Mouse (Mus musculus): Measurements from ENCODE around the gene Apobec1. TPM values are rescaled to one million over a fixed set of nuclear protein-coding genes. Genes with fewer than 3 reads are reported as not detected.

The Apobec1 gene
- polyA plus RNA-seq, 1 experiment from 2014 or later = 5.5 TPM

DNA sequence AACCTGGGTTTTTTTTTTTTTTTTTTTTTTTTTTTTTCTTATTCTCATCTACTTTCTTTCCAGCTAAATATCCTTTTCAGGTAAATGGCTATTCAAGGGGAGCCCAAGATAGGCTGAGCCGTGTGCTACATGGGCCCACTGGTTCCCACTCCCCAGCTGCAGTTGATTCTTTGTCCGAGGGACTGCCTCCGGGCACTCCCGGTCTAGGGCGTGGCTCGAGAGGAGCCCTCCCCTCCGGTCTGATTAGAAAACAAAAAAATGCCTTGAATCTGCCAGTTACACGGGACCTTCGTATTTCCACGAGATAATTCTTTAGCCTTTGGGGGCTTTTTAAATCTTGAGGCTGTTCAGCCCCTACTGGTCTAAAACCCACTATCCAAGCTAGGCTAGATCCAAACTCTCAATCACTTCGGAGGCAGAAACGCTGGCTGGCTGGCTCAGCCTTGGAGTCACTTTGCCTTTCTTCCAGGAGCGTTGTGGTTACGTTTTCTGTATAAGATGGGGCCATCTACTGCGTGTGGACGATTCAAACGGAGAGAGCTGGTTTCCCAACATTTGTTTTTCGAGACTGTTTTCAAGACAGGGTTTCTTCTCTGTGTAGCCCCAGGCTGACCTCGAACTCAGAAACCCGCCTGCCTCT lies 25.3 kb upstream of the Apobec1 start:
- H3K27ac ChIP-seq (replicated peaks; ENCODE audit: low read depth, low read length) = no peak overlapping the region
- H3K36me3 ChIP-seq (ENCODE audit: control insufficient read depth, insufficient read depth, low read length) = no peaks in the 10 kb centered on the region
- 46% methylated on average over 20 of the region's 20 CpGs for WGBS
- H3K27me3 ChIP-seq (replicated peaks; ENCODE audit: control insufficient read depth, insufficient read depth, low read length) = no peaks in the 10 kb centered on the region
- no peaks in the 10 kb centered on the region for H3K4me1 ChIP-seq (ENCODE audit: control insufficient read depth, insufficient read depth, low read length)
- no peaks in the 10 kb centered on the region for H3K9me3 ChIP-seq (ENCODE audit: control insufficient read depth, low read length)
- H3K4me3 ChIP-seq (ENCODE audit: low read depth, low read length) = no peak overlapping the region
- H3K4me2 ChIP-seq (ENCODE audit: low read depth, low read length) = 0 out of 2 replicates have a peak overlapping the region, but pooled peaks have one; percentile 2
- DNase-seq (ENCODE audit: low spot score) = no peak
- no peak overlapping the region for H3K9ac ChIP-seq (ENCODE audit: low read depth, low read length)
- no peak for ATAC-seq (ENCODE audit: low read depth)

DNA sequence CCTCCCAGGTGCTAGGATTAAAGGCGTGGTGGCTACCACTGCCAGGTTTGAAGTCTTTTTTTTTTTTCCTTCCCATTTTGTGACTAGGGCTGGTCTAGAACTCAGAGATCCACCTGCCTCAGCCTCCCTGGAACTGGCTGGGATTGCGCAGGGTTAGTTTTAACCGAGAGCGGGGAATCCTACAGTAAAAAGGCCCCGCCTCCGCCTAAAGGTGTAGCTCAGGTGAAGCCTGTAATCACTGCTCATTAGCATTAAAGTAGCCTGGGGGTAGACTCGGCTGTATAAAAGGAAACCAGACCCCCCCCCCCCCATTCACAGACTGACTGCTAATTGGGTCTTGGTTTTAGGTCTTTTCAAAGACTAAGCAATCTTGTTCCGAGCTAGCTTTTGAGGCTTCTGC lies 23.9 kb upstream of the Apobec1 start, which contains the start of gene Dppa3:
Gene Dppa3, plus strand, starts transcription at position 301 of the 400 bp plus-strand sequence.
- Histone ChIP-seq H3K27ac (replicated peaks; ENCODE audit: low read depth, low read length) (no peak within 1 kb of the TSS), H3K4me1 (ENCODE audit: control insufficient read depth, insufficient read depth, low read length) (no peaks in the 10 kb centered on the region), H3K4me2 (ENCODE audit: low read depth, low read length) (no peak within 1 kb of the TSS), H3K9me3 (ENCODE audit: control insufficient read depth, low read length) (no peaks in the 10 kb centered on the region), H3K27me3 (replicated peaks; ENCODE audit: control insufficient read depth, insufficient read depth, low read length) (no peaks in the 10 kb centered on the region), H3K36me3 (ENCODE audit: control insufficient read depth, insufficient read depth, low read length) (no peaks in the 10 kb centered on the region), H3K9ac (ENCODE audit: low read depth, low read length) (no peak within 1 kb of the TSS), H3K4me3 (ENCODE audit: low read depth, low read length) (no peak within 1 kb of the TSS)
- ATAC-seq (ENCODE audit: low read depth) = no peak
- WGBS = 84% methylated on average over 8 of the region's 8 CpGs
- no peak for DNase-seq (ENCODE audit: low spot score)

DNA sequence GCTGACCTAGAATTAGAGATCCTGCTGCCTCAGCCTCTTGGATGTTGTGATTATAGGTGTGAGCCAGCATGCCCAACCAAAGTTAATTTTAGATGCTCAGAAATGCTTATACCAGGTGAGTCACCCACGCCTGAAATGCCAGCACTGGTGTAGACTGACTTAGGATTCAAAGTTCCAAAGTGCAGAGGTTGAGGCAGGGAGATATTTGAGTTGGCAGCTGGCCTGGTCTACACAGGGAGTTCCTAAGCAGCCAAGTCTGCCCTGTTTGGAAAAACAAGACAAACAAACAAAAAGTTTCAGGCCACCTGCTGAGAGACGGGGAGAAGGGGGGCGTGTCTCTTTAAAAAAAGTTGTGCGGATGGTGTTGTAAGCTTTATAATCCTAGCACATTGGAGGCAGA lies 22.9 kb upstream of the Apobec1 start:
- no peak for ATAC-seq (ENCODE audit: low read depth)
- Histone ChIP-seq H3K27ac (replicated peaks; ENCODE audit: low read depth, low read length) (no peak overlapping the region), H3K4me2 (ENCODE audit: low read depth, low read length) (no peak overlapping the region), H3K9ac (ENCODE audit: low read depth, low read length) (no peak overlapping the region), H3K4me3 (ENCODE audit: low read depth, low read length) (no peak overlapping the region), H3K27me3 (replicated peaks; ENCODE audit: control insufficient read depth, insufficient read depth, low read length) (no peaks in the 10 kb centered on the region), H3K36me3 (ENCODE audit: control insufficient read depth, insufficient read depth, low read length) (no peaks in the 10 kb centered on the region), H3K9me3 (ENCODE audit: control insufficient read depth, low read length) (no peaks in the 10 kb centered on the region), H3K4me1 (ENCODE audit: control insufficient read depth, insufficient read depth, low read length) (no peaks in the 10 kb centered on the region)
- DNase-seq (ENCODE audit: low spot score) = no peak
- 82% methylated on average over 4 of the region's 4 CpGs for WGBS

GRCm38 (mm10) chr6:122624480-122624879 lies 22.2 kb upstream of the Apobec1 start:
- H3K36me3 ChIP-seq (ENCODE audit: control insufficient read depth, insufficient read depth, low read length) = no peaks in the 10 kb centered on the region
- no peak overlapping the region for H3K9ac ChIP-seq (ENCODE audit: low read depth, low read length)
- no peaks in the 10 kb centered on the region for H3K4me1 ChIP-seq (ENCODE audit: control insufficient read depth, insufficient read depth, low read length)
- WGBS = 51% methylated on average over 5 of the region's 5 CpGs
- no peak overlapping the region for H3K4me3 ChIP-seq (ENCODE audit: low read depth, low read length)
- no peaks in the 10 kb centered on the region for H3K9me3 ChIP-seq (ENCODE audit: control insufficient read depth, low read length)
- ATAC-seq (ENCODE audit: low read depth) (no peak), DNase-seq (ENCODE audit: low spot score) (no peak)
- no peak overlapping the region for H3K27ac ChIP-seq (replicated peaks; ENCODE audit: low read depth, low read length)
- H3K4me2 ChIP-seq (ENCODE audit: low read depth, low read length) = no peak overlapping the region
- H3K27me3 ChIP-seq (replicated peaks; ENCODE audit: control insufficient read depth, insufficient read depth, low read length) = no peaks in the 10 kb centered on the region

GRCm38 (mm10) chr6:122621066-122621465 lies 18.8 kb upstream of the Apobec1 start:
- ATAC-seq (ENCODE audit: low read depth) = no peak
- Histone ChIP-seq H3K4me2 (ENCODE audit: low read depth, low read length) (no peak overlapping the region), H3K9ac (ENCODE audit: low read depth, low read length) (no peak overlapping the region), H3K36me3 (ENCODE audit: control insufficient read depth, insufficient read depth, low read length) (no peaks in the 10 kb centered on the region), H3K27ac (replicated peaks; ENCODE audit: low read depth, low read length) (no peak overlapping the region), H3K4me3 (ENCODE audit: low read depth, low read length) (no peak overlapping the region), H3K4me1 (ENCODE audit: control insufficient read depth, insufficient read depth, low read length) (no peaks in the 10 kb centered on the region), H3K27me3 (replicated peaks; ENCODE audit: control insufficient read depth, insufficient read depth, low read length) (no peaks in the 10 kb centered on the region), H3K9me3 (ENCODE audit: control insufficient read depth, low read length) (no peaks in the 10 kb centered on the region)
- 89% methylated on average over 6 of the region's 6 CpGs for WGBS
- no peak for DNase-seq (ENCODE audit: low spot score)

- H3K27me3 ChIP-seq (replicated peaks; ENCODE audit: control insufficient read depth, insufficient read depth, low read length) = no peaks in the 10 kb centered on the region
- H3K4me1 ChIP-seq (ENCODE audit: control insufficient read depth, insufficient read depth, low read length) = no peaks in the 10 kb centered on the region
- H3K9ac ChIP-seq (ENCODE audit: low read depth, low read length) = no peak overlapping the region
- no peak overlapping the region for H3K4me3 ChIP-seq (ENCODE audit: low read depth, low read length)
- no peak overlapping the region for H3K4me2 ChIP-seq (ENCODE audit: low read depth, low read length)
- no peak overlapping the region for H3K27ac ChIP-seq (replicated peaks; ENCODE audit: low read depth, low read length)
- 59% methylated on average over 3 of the region's 3 CpGs for WGBS
- no peaks in the 10 kb centered on the region for H3K36me3 ChIP-seq (ENCODE audit: control insufficient read depth, insufficient read depth, low read length)
- DNase-seq (ENCODE audit: low spot score) = no peak
- H3K9me3 ChIP-seq (ENCODE audit: control insufficient read depth, low read length) = no peaks in the 10 kb centered on the region
- no peak for ATAC-seq (ENCODE audit: low read depth)
These were observed 13.8 kb upstream of the Apobec1 start for GRCm38 (mm10) chr6:122616022-122616421.

GRCm38 (mm10) chr6:122614047-122614446 lies 11.8 kb upstream of the Apobec1 start:
- no peak overlapping the region for H3K9ac ChIP-seq (ENCODE audit: low read depth, low read length)
- 54% methylated on average over 2 of the region's 2 CpGs for WGBS

GRCm38 (mm10) chr6:122612426-122612825 lies 10.2 kb upstream of the Apobec1 start:
- Histone ChIP-seq H3K9me3 (ENCODE audit: control insufficient read depth, low read length) (no peaks in the 10 kb centered on the region), H3K9ac (ENCODE audit: low read depth, low read length) (no peak overlapping the region), H3K27ac (replicated peaks; ENCODE audit: low read depth, low read length) (no peak overlapping the region), H3K36me3 (ENCODE audit: control insufficient read depth, insufficient read depth, low read length) (no peaks in the 10 kb centered on the region), H3K4me3 (ENCODE audit: low read depth, low read length) (no peak overlapping the region), H3K4me2 (ENCODE audit: low read depth, low read length) (no peak overlapping the region), H3K27me3 (replicated peaks; ENCODE audit: control insufficient read depth, insufficient read depth, low read length) (no peaks in the 10 kb centered on the region), H3K4me1 (ENCODE audit: control insufficient read depth, insufficient read depth, low read length) (no peaks in the 10 kb centered on the region)
- 88% methylated on average over 4 of the region's 4 CpGs for WGBS
- DNase-seq (ENCODE audit: low spot score) (no peak), ATAC-seq (ENCODE audit: low read depth) (no peak)

More at GRCm38 (mm10) chr6:122614047-122614446, 11.8 kb upstream of the Apobec1 start:
- no peaks in the 10 kb centered on the region for H3K36me3 ChIP-seq (ENCODE audit: control insufficient read depth, insufficient read depth, low read length)
- no peaks in the 10 kb centered on the region for H3K9me3 ChIP-seq (ENCODE audit: control insufficient read depth, low read length)
- no peak overlapping the region for H3K4me3 ChIP-seq (ENCODE audit: low read depth, low read length)
- no peaks in the 10 kb centered on the region for H3K4me1 ChIP-seq (ENCODE audit: control insufficient read depth, insufficient read depth, low read length)
- no peaks in the 10 kb centered on the region for H3K27me3 ChIP-seq (replicated peaks; ENCODE audit: control insufficient read depth, insufficient read depth, low read length)
- no peak overlapping the region for H3K27ac ChIP-seq (replicated peaks; ENCODE audit: low read depth, low read length)
- DNase-seq (ENCODE audit: low spot score) (no peak), ATAC-seq (ENCODE audit: low read depth) (no peak)
- H3K4me2 ChIP-seq (ENCODE audit: low read depth, low read length) = no peak overlapping the region

- 57% methylated on average over 14 of the region's 14 CpGs for WGBS
- Histone ChIP-seq H3K4me2 (ENCODE audit: low read depth, low read length) (no peak within 1 kb of the TSS), H3K9ac (ENCODE audit: low read depth, low read length) (no peak within 1 kb of the TSS), H3K27ac (replicated peaks; ENCODE audit: low read depth, low read length) (no peak within 1 kb of the TSS), H3K4me1 (ENCODE audit: control insufficient read depth, insufficient read depth, low read length) (no peaks in the 10 kb centered on the region), H3K36me3 (ENCODE audit: control insufficient read depth, insufficient read depth, low read length) (no peaks in the 10 kb centered on the region), H3K4me3 (ENCODE audit: low read depth, low read length) (no peak within 1 kb of the TSS), H3K9me3 (ENCODE audit: control insufficient read depth, low read length) (no peaks in the 10 kb centered on the region), H3K27me3 (replicated peaks; ENCODE audit: control insufficient read depth, insufficient read depth, low read length) (no peaks in the 10 kb centered on the region)
- no peak for DNase-seq (ENCODE audit: low spot score)
- ATAC-seq (ENCODE audit: low read depth) = no peak
These were observed 7.5 kb upstream of the Apobec1 start, which contains the start of gene Gdf3 for GRCm38 (mm10) chr6:122609771-122610170. Gdf3 (minus strand) TSS chr6:122610087.

All from embryonic facial prominence, embryonic 14.5 days (tissue).